In the genomic region with DNA sequence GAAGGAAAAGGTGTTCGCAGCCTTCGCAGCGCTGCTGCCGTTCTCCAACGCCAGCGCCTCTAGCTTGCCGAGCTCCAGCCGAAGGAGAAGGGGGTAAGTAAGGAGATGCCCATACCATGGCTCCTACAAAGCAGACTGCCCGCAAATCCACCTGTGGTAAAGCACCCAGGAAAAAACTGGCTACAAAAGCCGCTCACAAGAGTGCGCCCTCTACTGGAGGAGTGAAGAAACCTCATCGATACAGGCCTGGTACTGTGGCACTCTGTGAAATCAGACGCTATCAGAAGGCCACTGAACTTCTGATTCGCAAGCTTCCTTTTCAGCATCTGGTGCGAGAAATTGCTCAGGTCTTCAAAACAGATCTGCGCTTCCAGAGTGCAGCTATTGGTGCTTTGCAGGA, we compare ENCODE assay signal across 10 mouse cellular contexts. TPM values are rescaled to one million over a fixed set of nuclear protein-coding genes. Genes with fewer than 3 reads are reported as not detected.
DNase-seq lines count a peak whose midpoint lies in the region; ATAC-seq and TF ChIP-seq lines count a peak whose summit lies in the region.
"Had no signal": no experiment of that assay in that cellular context is flagged by ENCODE, and none has a peak within 500 bp of the region (broad histone marks: within the 10 kb centered on the region; RNA-seq: fewer than 3 reads in every experiment).

No protein-coding gene starts in this region.

- H3K4me1 ChIP-seq in G1E (ENCODE audit: insufficient read depth, low read depth, low read length), result no peaks in the 10 kb centered on the region
- H3K4me1 ChIP-seq in bone marrow macrophage, adult 2 months (ENCODE audit: control insufficient read depth, insufficient read depth, low read length), result no peaks in the 10 kb centered on the region
- H3K4me1 ChIP-seq: embryonic facial prominence, embryonic 12.5 days; heart, embryonic 15.5 days had no signal

- no peaks in the 10 kb centered on the region for H3K9me3 ChIP-seq in G1E (replicated peaks)
- H3K9me3 ChIP-seq: embryonic facial prominence, embryonic 12.5 days; heart, embryonic 15.5 days had no signal

- DNase-seq in layer of hippocampus, adult 2 months (ENCODE audit: low spot score in 2 of 2), result no peak
- no peak for DNase-seq in layer of hippocampus, adult 18-20 months (ENCODE audit: low spot score in 2 of 2)
- no peak for DNase-seq in G1E (ENCODE audit: low spot score)
- peak; percentile 31 for DNase-seq in retina, postnatal 1 day
- DNase-seq in spleen, postnatal 4 days (ENCODE audit: low spot score in 2 of 2), result no peak
- DNase-seq: layer of hippocampus, postnatal 36 days had no signal

- peaks cover 5% of the 10 kb centered on the region; the same call in 1 of the 2 replicates for H3K27me3 ChIP-seq in G1E (ENCODE audit: insufficient read depth, low read length)
- H3K27me3 ChIP-seq: embryonic facial prominence, embryonic 12.5 days; heart, embryonic 15.5 days had no signal

- no peak overlapping the region for H3K27ac ChIP-seq in layer of hippocampus, adult 2 months
- H3K27ac ChIP-seq in bone marrow macrophage, adult 2 months (ENCODE audit: insufficient read depth, low read depth, low read length), result no peak overlapping the region
- H3K27ac ChIP-seq: embryonic facial prominence, embryonic 12.5 days; heart, embryonic 15.5 days had no signal

- no peaks in the 10 kb centered on the region for H3K36me3 ChIP-seq in G1E (replicated peaks)
- H3K36me3 ChIP-seq: embryonic facial prominence, embryonic 12.5 days; heart, embryonic 15.5 days had no signal

- H3K4me3 ChIP-seq in layer of hippocampus, adult 2 months, result no peak overlapping the region
- no peak overlapping the region for H3K4me3 ChIP-seq in G1E (ENCODE audit: low read depth, low read length)
- H3K4me3 ChIP-seq in bone marrow macrophage, adult 2 months (ENCODE audit: insufficient read depth, low read length), result no peak overlapping the region
- H3K4me3 ChIP-seq: embryonic facial prominence, embryonic 12.5 days; heart, embryonic 15.5 days had no signal

- TF ChIP-seq POLR2A in bone marrow macrophage, adult 2 months (IDR thresholded peaks at IDR 0.05; ENCODE audit: borderline replicate concordance, low read depth, low read length), result no peak

- no peak for ATAC-seq in G1E (ENCODE audit: extremely low read depth, insufficient number of reproducible peaks, low FRiP score, poor library complexity, severe bottlenecking)
- no peak for ATAC-seq in frontal cortex, adult (ENCODE audit: low TSS enrichment)

- peak; percentile 70 for TF ChIP-seq CTCF in layer of hippocampus, adult 2 months (conservative IDR thresholded peaks at IDR 0.05)
- peak; percentile 63 for TF ChIP-seq CTCF in G1E (IDR thresholded peaks at IDR 0.05; ENCODE audit: low read depth, low read length)
- peak; percentile 73 for TF ChIP-seq CTCF in bone marrow macrophage, adult 2 months (IDR thresholded peaks at IDR 0.05; ENCODE audit: low read depth, low read length)

RNA-seq across cellular contexts. Expression of a gene that starts 55.0 kb away (rescaled TPM):
- under 1 TPM; 0.38 to 0.54 TPM for total RNA-seq in layer of hippocampus, adult 2 months (2021)
- not detected for total RNA-seq in layer of hippocampus, adult 18-20 months (2021)
- not detected in 2 replicates for total RNA-seq in G1E (2014; fragmentation: Nextera tagmentation)
- not detected in 2 replicates for total RNA-seq in G1E (2017)
- not detected in 2 replicates for polyA plus RNA-seq in G1E (2012)
- not detected in 2 replicates for polyA plus RNA-seq in bone marrow macrophage, adult 2 months (2012; ENCODE audit: insufficient read depth, insufficient read length, missing spikeins)
- polyA plus RNA-seq: heart, embryonic 15.5 days had no signal
